Mouse (Mus musculus): ENCODE measurements around the gene Ehbp1l1. TPM values are rescaled to one million over a fixed set of nuclear protein-coding genes. Genes with fewer than 3 reads are reported as not detected.
"Not testable (repeated sequence)": the region's sequence is repeated elsewhere in the genome, so short reads cannot be mapped to it uniquely, and the experiment has no call there.

Gene Ehbp1l1
- polyA plus RNA-seq, 1 experiment from 2014 or later, result 17.4 TPM

DNA sequence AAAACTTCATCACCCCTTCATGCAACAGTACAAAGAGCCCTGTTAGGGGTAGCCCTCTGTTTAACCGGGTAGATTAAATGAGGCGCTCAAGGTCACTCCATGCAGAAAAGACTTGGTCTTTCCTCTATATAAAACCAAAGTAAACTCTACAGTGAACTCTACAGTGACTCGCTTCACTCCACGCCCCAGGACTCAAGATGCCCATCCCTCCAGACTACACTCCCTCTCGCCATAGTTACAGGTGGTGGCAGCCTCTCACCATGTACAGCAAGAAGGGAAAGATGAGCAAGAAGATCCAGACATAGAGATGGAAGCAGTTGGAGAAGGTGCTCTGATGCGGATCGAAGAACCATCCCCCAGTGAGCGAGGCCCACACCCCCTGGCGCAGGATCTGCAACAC, 38.4 kb downstream of the Ehbp1l1 start:
- Histone ChIP-seq H3K4me2 (peak overlapping the region; percentile 97), H3K36me3 (ENCODE audit: insufficient read depth) (peaks cover 58% of the 10 kb centered on the region), H3K9me3 (ENCODE audit: low read depth, low read length) (no peaks in the 10 kb centered on the region), H3K4me3 (ENCODE audit: low read depth, low read length) (peak overlapping the region; percentile 92), H3K9ac (peak overlapping the region; percentile 84), H3K4me1 (ENCODE audit: insufficient read depth) (peaks cover 16% of the 10 kb centered on the region; the same call in 1 of the 2 replicates), H3K27ac (ENCODE audit: low read depth) (no peak overlapping the region), H3K27me3 (ENCODE audit: insufficient read depth, low read length) (no peaks in the 10 kb centered on the region)
- DNase-seq, result no peak
- no peak for ATAC-seq (ENCODE audit: insufficient read depth)
- WGBS, result 18% methylated on average over 9 of the region's 9 CpGs
- TF ChIP-seq CTCF (IDR thresholded peaks at IDR 0.05; ENCODE audit: low read depth), result no peak

- 88% methylated on average over 12 of the region's 12 CpGs for WGBS
- not testable (repeated sequence) for H3K27ac ChIP-seq (ENCODE audit: low read depth); ATAC-seq (ENCODE audit: insufficient read depth); DNase-seq; H3K27me3 ChIP-seq (ENCODE audit: insufficient read depth, low read length); H3K9me3 ChIP-seq (ENCODE audit: low read depth, low read length)
- Histone ChIP-seq H3K4me2 (peak overlapping the region; percentile 97; the same call in 1 of the 2 replicates), H3K9ac (peak overlapping the region; percentile 84; the same call in 1 of the 2 replicates), H3K4me1 (ENCODE audit: insufficient read depth) (peaks cover 16% of the 10 kb centered on the region; the same call in 1 of the 2 replicates), H3K4me3 (ENCODE audit: low read depth, low read length) (peak overlapping the region; percentile 92; the same call in 1 of the 2 replicates), H3K36me3 (ENCODE audit: insufficient read depth) (peaks cover 61% of the 10 kb centered on the region)
Observed at GRCm38 (mm10) chr19:5686954-5687353, 39.2 kb downstream of the Ehbp1l1 start.

- Histone ChIP-seq H3K27me3 (ENCODE audit: insufficient read depth, low read length) (no peaks in the 10 kb centered on the region), H3K9me3 (ENCODE audit: low read depth, low read length) (no peaks in the 10 kb centered on the region), H3K27ac (ENCODE audit: low read depth) (no peak overlapping the region), H3K9ac (no peak overlapping the region), H3K4me3 (ENCODE audit: low read depth, low read length) (no peak overlapping the region), H3K4me1 (ENCODE audit: insufficient read depth) (peaks cover 15% of the 10 kb centered on the region; the same call in 1 of the 2 replicates), H3K4me2 (no peak overlapping the region), H3K36me3 (ENCODE audit: insufficient read depth) (peaks cover 62% of the 10 kb centered on the region)
- ATAC-seq (ENCODE audit: insufficient read depth), result no peak
- no peak for DNase-seq
- no peak for TF ChIP-seq CTCF (IDR thresholded peaks at IDR 0.05; ENCODE audit: low read depth)
- 79% methylated on average over 13 of the region's 13 CpGs for WGBS
Observed at GRCm38 (mm10) chr19:5686437-5686836, 39.7 kb downstream of the Ehbp1l1 start.

- no peaks in the 10 kb centered on the region for H3K27me3 ChIP-seq (ENCODE audit: insufficient read depth, low read length)
- ATAC-seq (ENCODE audit: insufficient read depth) (no peak), DNase-seq (no peak)
- H3K27ac ChIP-seq (ENCODE audit: low read depth), result no peak overlapping the region
- H3K4me1 ChIP-seq (ENCODE audit: insufficient read depth), result peaks cover 11% of the 10 kb centered on the region; the same call in 1 of the 2 replicates
- no peak overlapping the region for H3K4me2 ChIP-seq
- H3K9ac ChIP-seq, result no peak overlapping the region
- H3K9me3 ChIP-seq (ENCODE audit: low read depth, low read length), result no peaks in the 10 kb centered on the region
- WGBS, result 92% methylated on average over 11 of the region's 11 CpGs
- TF ChIP-seq CTCF (IDR thresholded peaks at IDR 0.05; ENCODE audit: low read depth), result no peak
- H3K4me3 ChIP-seq (ENCODE audit: low read depth, low read length), result no peak overlapping the region
- peaks cover 62% of the 10 kb centered on the region for H3K36me3 ChIP-seq (ENCODE audit: insufficient read depth)
Observed at GRCm38 (mm10) chr19:5685861-5686260, 40.3 kb downstream of the Ehbp1l1 start.

DNA sequence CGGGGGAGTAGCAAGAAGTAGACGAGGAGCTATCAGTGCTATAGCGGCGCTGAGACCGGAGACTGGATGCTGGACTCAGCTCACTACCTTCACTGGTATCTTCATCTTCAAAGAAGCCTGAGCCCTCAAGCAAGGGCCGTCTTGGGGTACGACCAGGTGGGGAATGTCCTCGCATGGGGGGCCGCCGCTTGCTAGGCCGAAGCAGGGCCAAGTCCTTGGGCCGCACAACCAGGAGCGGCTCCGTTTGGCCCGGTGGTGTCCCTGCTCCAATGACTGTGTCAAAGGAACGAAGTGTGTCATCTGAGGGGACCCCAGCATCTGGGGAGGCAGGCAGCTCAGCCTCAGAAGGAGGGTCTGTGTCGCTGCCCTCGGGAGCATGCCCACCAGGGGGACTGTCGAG, 40.7 kb downstream of the Ehbp1l1 start:
- Histone ChIP-seq H3K4me2 (no peak overlapping the region), H3K27me3 (ENCODE audit: insufficient read depth, low read length) (no peaks in the 10 kb centered on the region), H3K27ac (ENCODE audit: low read depth) (no peak overlapping the region), H3K36me3 (ENCODE audit: insufficient read depth) (peaks cover 62% of the 10 kb centered on the region), H3K4me3 (ENCODE audit: low read depth, low read length) (no peak overlapping the region), H3K9ac (no peak overlapping the region), H3K4me1 (ENCODE audit: insufficient read depth) (peaks cover 7% of the 10 kb centered on the region; the same call in 1 of the 2 replicates), H3K9me3 (ENCODE audit: low read depth, low read length) (no peaks in the 10 kb centered on the region)
- DNase-seq (no peak), ATAC-seq (ENCODE audit: insufficient read depth) (no peak)
- TF ChIP-seq CTCF (IDR thresholded peaks at IDR 0.05; ENCODE audit: low read depth), result no peak
- 91% methylated on average over 19 of the region's 19 CpGs for WGBS

GRCm38 (mm10) chr19:5684985-5685384, 41.1 kb downstream of the Ehbp1l1 start:
- H3K9ac ChIP-seq, result no peak overlapping the region
- peaks cover 66% of the 10 kb centered on the region for H3K36me3 ChIP-seq (ENCODE audit: insufficient read depth)
- WGBS, result 91% methylated on average over 13 of the region's 13 CpGs

DNA sequence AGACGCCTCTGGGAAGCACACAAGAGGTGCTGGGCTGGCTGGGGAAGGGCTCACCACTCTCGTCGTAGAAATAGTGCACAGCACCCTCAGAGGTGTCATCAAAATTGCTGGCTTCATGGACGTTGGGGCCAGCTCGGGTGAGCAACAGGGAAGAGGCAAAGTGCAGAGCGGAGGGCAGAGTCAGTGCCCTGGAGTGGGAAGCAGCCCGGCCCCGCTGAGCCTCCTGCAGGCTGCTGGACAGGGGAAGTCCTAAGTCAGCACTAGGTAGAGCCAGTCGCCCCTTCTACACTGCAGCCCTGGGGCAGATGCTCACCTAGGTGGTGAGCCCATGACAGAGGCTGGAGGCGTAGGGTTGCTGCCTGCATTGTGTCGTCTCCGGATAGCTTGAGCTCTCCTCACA, 41.9 kb downstream of the Ehbp1l1 start:
- H3K9me3 ChIP-seq (ENCODE audit: low read depth, low read length), result no peaks in the 10 kb centered on the region
- whole genome bisulfite sequencing, result 90% methylated on average over 12 of the region's 12 CpGs

More at GRCm38 (mm10) chr19:5684985-5685384, 41.1 kb downstream of the Ehbp1l1 start:
- TF ChIP-seq CTCF (IDR thresholded peaks at IDR 0.05; ENCODE audit: low read depth), result no peak
- H3K4me3 ChIP-seq (ENCODE audit: low read depth, low read length), result no peak overlapping the region
- no peaks in the 10 kb centered on the region for H3K9me3 ChIP-seq (ENCODE audit: low read depth, low read length)
- DNase-seq (no peak), ATAC-seq (ENCODE audit: insufficient read depth) (no peak)
- H3K27ac ChIP-seq (ENCODE audit: low read depth), result no peak overlapping the region
- H3K4me2 ChIP-seq, result no peak overlapping the region
- H3K4me1 ChIP-seq (ENCODE audit: insufficient read depth), result 0 out of 2 replicates have a peak, but pooled peaks cover 4% of the 10 kb centered on the region
- H3K27me3 ChIP-seq (ENCODE audit: insufficient read depth, low read length), result no peaks in the 10 kb centered on the region

More for the DNA sequence above, 41.9 kb downstream of the Ehbp1l1 start:
- H3K27ac ChIP-seq (ENCODE audit: low read depth), result no peak overlapping the region
- no peak overlapping the region for H3K9ac ChIP-seq
- ATAC-seq (ENCODE audit: insufficient read depth) (no peak), DNase-seq (no peak)
- no peak overlapping the region for H3K4me2 ChIP-seq
- H3K27me3 ChIP-seq (ENCODE audit: insufficient read depth, low read length), result no peaks in the 10 kb centered on the region
- 0 out of 2 replicates have a peak, but pooled peaks cover 4% of the 10 kb centered on the region for H3K4me1 ChIP-seq (ENCODE audit: insufficient read depth)
- TF ChIP-seq CTCF (IDR thresholded peaks at IDR 0.05; ENCODE audit: low read depth), result no peak
- H3K4me3 ChIP-seq (ENCODE audit: low read depth, low read length), result no peak overlapping the region
- H3K36me3 ChIP-seq (ENCODE audit: insufficient read depth), result peaks cover 73% of the 10 kb centered on the region
